Mouse (Mus musculus) E14TG2a.4 (cell line): ENCODE data around the gene Arrdc2.

Experiments used
- H3K27me3 ChIP-seq: 2 replicates; pipeline ENCODE4 v1.6.1; 2014; ENCODE audit warnings: low read length, control low read depth; ENCODE audit not compliant: insufficient read depth
- H3K36me3 ChIP-seq: 2 replicates; pipeline ENCODE4 v1.6.1; 2014; ENCODE audit warnings: low read length, control low read depth; ENCODE audit not compliant: insufficient read depth
- H3K4me1 ChIP-seq: replicated peaks from 2 replicates; pipeline ENCODE4 v1.6.1; 2014; ENCODE audit warnings: low read depth, low read length, control low read depth
- H3K4me3 ChIP-seq: replicated peaks from 2 replicates; pipeline ENCODE4 v1.5.1; 2014; ENCODE audit warnings: mild to moderate bottlenecking, low read length
- H3K9me3 ChIP-seq: 2 replicates; pipeline ENCODE4 v1.6.1; 2014; ENCODE audit warnings: low read length, control low read depth
- CTCF ChIP-seq: conservative IDR thresholded peaks from 2 replicates; pipeline ENCODE4 v1.5.1; 2014; ENCODE audit warnings: low read length
- NANOG ChIP-seq: IDR thresholded peaks from 2 replicates; pipeline ENCODE4 v1.6.1; 2014; ENCODE audit warnings: borderline replicate concordance, low read length, mixed read lengths
- POU5F1 ChIP-seq: IDR thresholded peaks from 2 replicates; pipeline ENCODE4 v1.6.1; 2014; ENCODE audit warnings: low read length, borderline replicate concordance

The Arrdc2 gene

GRCm38 (mm10) chr8:70876382-70876781 lies 36.9 kb upstream of the Arrdc2 start:
- H3K36me3 ChIP-seq: peaks cover 3% of the 10 kb centered on the region; the same call in 1 of the 2 replicates
- H3K9me3 ChIP-seq: no peaks in the 10 kb centered on the region
- TF ChIP-seq POU5F1 (no peak), CTCF (no peak), NANOG (no peak)
- no peaks in the 10 kb centered on the region for H3K27me3 ChIP-seq
- H3K4me3 ChIP-seq: no peak overlapping the region
- H3K4me1 ChIP-seq: peaks cover 84% of the 10 kb centered on the region

DNA sequence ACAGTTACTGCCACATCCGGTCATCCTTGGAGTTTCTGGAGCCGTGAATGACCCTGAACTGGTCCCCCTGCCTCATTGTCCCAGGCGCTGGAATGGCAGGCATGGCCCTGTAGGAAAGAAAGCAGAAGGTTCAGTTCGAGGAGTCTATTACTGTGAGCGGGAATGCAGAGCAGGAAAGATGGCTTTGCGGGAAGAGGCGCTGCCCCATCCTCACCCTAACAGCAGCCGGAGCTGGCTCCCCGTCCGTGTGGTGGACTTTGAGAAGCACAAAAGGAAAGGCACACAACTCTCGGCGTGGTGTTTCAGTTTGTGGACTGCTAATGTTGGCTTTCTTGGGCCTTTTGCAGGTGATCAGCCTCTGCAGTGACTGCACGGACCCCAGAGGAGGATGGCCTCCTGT lies 34.9 kb upstream of the Arrdc2 start:
- TF ChIP-seq POU5F1 (no peak), NANOG (no peak), CTCF (no peak)
- H3K4me3 ChIP-seq: peak overlapping the region; percentile 95
- H3K4me1 ChIP-seq: peaks cover 85% of the 10 kb centered on the region
- peaks cover 11% of the 10 kb centered on the region for H3K36me3 ChIP-seq
- H3K27me3 ChIP-seq: no peaks in the 10 kb centered on the region
- H3K9me3 ChIP-seq: no peaks in the 10 kb centered on the region

GRCm38 (mm10) chr8:70873364-70873985 lies 34.0 kb upstream of the Arrdc2 start, which contains the start of gene Ccdc124:
Ccdc124 (minus strand) TSS chr8:70873935.
- Histone ChIP-seq H3K4me1 (peaks cover 84% of the 10 kb centered on the region), H3K4me3 (peak within 1 kb of the TSS; percentile 95), H3K9me3 (no peaks in the 10 kb centered on the region), H3K36me3 (peaks cover 11% of the 10 kb centered on the region), H3K27me3 (no peaks in the 10 kb centered on the region)
- TF ChIP-seq NANOG (no peak), POU5F1 (no peak), CTCF (no peak; the same call in none of the 2 replicates)

- Histone ChIP-seq H3K9me3 (no peaks in the 10 kb centered on the region), H3K4me1 (peaks cover 84% of the 10 kb centered on the region), H3K27me3 (no peaks in the 10 kb centered on the region), H3K36me3 (peaks cover 17% of the 10 kb centered on the region), H3K4me3 (peak overlapping the region; percentile 95)
- TF ChIP-seq CTCF: no peak
- no peak for TF ChIP-seq POU5F1
- no peak for TF ChIP-seq NANOG
These were observed 33.3 kb upstream of the Arrdc2 start for GRCm38 (mm10) chr8:70872643-70873363.

DNA sequence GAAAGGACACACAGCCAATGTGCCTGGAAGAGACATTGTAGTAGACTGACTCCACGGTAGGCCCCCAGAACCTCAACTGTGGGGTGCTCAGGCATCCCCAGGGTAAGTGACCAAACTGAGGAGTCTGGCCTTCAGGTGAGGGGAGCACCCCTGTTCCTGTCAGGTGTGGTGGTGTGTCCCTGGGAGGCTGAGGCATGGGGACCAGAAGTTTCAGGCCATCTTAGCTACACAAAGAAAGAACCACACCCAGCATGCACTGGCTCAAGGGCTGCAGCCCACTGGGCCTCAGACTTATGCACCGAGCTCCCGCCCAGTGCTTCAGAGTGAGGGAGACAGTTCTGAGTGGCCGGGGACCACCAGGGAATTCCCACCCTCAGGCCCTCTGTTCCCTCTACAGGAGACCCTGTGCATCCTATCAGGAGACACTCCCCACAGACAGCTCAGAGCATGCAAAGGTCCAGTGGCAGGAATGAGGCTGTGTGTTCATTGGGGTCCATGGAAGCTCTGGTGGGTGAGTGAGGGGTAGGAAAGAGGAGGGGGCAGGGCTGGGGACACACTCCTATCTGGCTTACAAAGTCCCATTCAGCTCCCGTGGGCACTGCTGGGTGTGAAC lies 31.8 kb upstream of the Arrdc2 start:
- peaks cover 28% of the 10 kb centered on the region for H3K36me3 ChIP-seq
- H3K27me3 ChIP-seq: no peaks in the 10 kb centered on the region
- peaks cover 84% of the 10 kb centered on the region for H3K4me1 ChIP-seq
- H3K9me3 ChIP-seq: no peaks in the 10 kb centered on the region
- TF ChIP-seq CTCF (no peak), POU5F1 (no peak), NANOG (no peak)
- peak overlapping the region; percentile 58 for H3K4me3 ChIP-seq

DNA sequence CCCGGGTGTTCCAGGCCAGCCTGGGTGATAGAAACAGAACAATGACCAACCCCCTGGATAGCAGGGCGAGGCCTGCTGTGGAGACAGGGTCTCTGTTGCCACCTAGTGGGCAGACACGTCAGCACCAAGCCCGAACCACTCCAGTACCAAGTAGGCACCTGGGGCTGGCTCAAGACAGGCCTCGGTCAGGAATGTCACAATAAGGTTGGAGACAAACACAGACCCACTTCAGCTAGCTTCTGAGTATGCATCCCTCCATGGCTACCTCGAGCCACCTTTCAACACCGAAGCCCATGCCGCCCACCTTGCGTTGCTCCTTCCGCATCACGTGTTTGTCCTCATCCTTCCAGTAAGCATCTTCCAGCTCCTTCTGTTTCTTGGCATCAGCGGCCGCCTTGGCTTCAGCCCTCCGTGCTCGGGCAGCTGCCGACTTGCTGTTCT lies 30.1 kb upstream of the Arrdc2 start:
- Histone ChIP-seq H3K4me3 (peak overlapping the region; percentile 81), H3K36me3 (peaks cover 28% of the 10 kb centered on the region), H3K4me1 (peaks cover 80% of the 10 kb centered on the region), H3K27me3 (peaks cover 4% of the 10 kb centered on the region), H3K9me3 (no peaks in the 10 kb centered on the region)
- TF ChIP-seq CTCF (peak; percentile 66), NANOG (no peak)

GRCm38 (mm10) chr8:70869199-70869571 lies 29.7 kb upstream of the Arrdc2 start:
- Histone ChIP-seq H3K4me3 (peak overlapping the region; percentile 81), H3K4me1 (peaks cover 80% of the 10 kb centered on the region), H3K36me3 (peaks cover 28% of the 10 kb centered on the region), H3K9me3 (no peaks in the 10 kb centered on the region), H3K27me3 (peaks cover 9% of the 10 kb centered on the region)
- TF ChIP-seq CTCF (no peak), NANOG (no peak), POU5F1 (no peak)

GRCm38 (mm10) chr8:70868559-70869198 lies 29.2 kb upstream of the Arrdc2 start:
- Histone ChIP-seq H3K9me3 (no peaks in the 10 kb centered on the region), H3K27me3 (peaks cover 14% of the 10 kb centered on the region), H3K4me3 (peak overlapping the region; percentile 81), H3K4me1 (peaks cover 78% of the 10 kb centered on the region), H3K36me3 (peaks cover 28% of the 10 kb centered on the region)
- TF ChIP-seq POU5F1: no peak
- TF ChIP-seq NANOG: no peak
- no peak for TF ChIP-seq CTCF
